Mouse (Mus musculus) retina, postnatal 7 days (tissue): Measurements from ENCODE around the gene Map4k5.

ENCODE experiments used
- DNase-seq: peaks from one replicate; pipeline ENCODE4 v3.0.0-alpha.2; 2012; ENCODE audit warnings: low read depth, low spot score

Gene Map4k5

DNA sequence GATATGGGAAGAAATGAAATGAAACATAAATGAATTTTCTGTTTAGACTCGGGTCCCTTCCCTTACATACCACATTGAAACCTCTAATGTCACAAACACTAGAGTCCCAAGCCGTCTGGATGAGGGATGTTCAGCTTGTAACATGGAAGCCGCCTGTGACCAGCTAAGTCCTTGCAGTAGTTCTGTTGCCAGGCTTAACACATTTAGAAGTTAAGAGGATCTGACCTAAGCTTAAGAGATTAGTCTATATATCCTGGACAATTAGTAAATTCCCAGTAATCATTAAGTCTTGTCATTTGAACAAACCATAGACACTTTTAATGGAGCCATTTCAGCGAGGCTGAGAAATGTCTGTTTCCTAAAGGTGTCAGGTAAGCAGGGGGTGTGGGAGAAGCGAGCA is 137.0 kb downstream of the Map4k5 start:
- DNase-seq = peak; percentile 48

DNA sequence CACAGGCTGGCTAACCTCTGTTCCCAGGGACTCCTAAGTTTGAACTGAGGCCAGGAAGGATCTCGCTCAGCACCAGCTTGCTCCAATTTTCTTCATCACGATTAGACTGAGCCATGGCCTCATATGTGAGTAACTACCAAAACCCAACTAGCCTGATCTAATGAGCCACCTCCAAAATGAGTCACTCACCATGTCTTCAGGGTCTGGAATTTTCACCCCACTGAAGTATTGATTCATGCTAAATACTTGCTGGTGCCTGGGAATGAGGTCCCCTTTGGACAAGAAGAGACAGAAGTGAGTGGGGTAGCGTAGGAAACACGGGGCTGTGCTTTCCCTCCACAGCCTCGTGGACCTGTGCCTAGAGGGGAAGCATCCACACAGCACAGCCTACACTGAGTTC is 139.1 kb downstream of the Map4k5 start:
- no peak for DNase-seq
